Mouse (Mus musculus): ENCODE data around the gene Vps50. TPM values are rescaled to one million over a fixed set of nuclear protein-coding genes. Genes with fewer than 3 reads are reported as not detected.

Gene Vps50
- total RNA-seq, 2 experiments from 2014 or later = 57.9 to 62.0 TPM

- peak in 1 of 2 experiments; percentile 33 for DNase-seq (ENCODE audit: low spot score in 2 of 2)
Measured at GRCm38 (mm10) chr6:3620428-3621387, 122.5 kb downstream of the Vps50 start.

Other genes with a start within 250 kb of the Vps50 start
- gene Samd9l, start 98.8 kb upstream of the Vps50 start, total RNA-seq (2021) = 1 to 10 TPM; 5.1 to 5.3 TPM
- under 1 TPM; 0.23 to 0.77 TPM for gene Hepacam2, start 84 bp upstream of the Vps50 start, total RNA-seq (2021)

Measured in left cerebral cortex, adult 18-20 months (tissue).